Mouse (Mus musculus) cerebellum, adult 8-10 months (tissue): ENCODE measurements around the gene Casp14.
"Not testable (repeated sequence)": the region's sequence is repeated elsewhere in the genome, so short reads cannot be mapped to it uniquely, and the experiment has no call there.

Experiments used
- DNase-seq: peaks from one replicate; pipeline ENCODE4 v3.0.0; 2022

Gene Casp14

DNA sequence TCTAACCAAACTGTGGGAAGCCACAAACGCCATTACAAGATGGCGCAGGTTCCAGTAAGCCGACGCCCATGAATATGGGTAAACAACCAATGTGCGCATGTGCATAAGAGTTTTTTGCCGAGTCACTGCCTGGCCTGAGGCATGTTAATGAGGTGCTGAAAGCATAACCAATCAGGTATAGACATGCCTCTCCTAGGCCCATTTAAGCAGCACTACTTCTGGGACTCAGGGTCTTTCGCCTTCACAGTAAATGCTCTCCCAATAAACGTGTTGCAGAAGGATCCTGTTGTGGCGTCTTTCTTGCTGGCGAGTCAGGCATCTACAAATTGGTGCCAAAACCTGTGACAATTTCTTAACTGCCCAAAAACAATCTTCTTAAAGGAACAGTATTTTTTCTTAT is 51.4 kb downstream of the Casp14 start:
- not testable (repeated sequence) for DNase-seq

DNA sequence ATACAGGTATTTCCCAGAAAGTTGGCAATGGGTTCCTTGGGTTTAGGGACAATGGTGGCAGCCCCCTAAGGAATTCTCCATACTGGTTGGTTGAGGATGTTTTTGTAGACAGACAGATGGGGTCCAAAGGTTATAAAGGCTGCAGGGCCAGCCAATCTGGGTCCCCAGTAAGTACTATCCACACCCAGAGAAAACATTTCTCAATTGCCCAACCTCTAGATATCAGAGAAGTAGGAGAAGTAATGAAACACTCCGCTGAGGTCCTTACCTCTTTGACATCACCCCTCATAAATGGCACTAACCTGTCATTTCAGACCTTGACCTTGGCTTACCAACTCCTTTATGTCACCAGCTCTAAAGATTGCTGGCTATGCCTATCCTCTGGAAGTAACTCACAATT is 53.5 kb downstream of the Casp14 start:
- no peak for DNase-seq
